Mouse (Mus musculus): ENCODE data around the gene Mogat2.

DNA sequence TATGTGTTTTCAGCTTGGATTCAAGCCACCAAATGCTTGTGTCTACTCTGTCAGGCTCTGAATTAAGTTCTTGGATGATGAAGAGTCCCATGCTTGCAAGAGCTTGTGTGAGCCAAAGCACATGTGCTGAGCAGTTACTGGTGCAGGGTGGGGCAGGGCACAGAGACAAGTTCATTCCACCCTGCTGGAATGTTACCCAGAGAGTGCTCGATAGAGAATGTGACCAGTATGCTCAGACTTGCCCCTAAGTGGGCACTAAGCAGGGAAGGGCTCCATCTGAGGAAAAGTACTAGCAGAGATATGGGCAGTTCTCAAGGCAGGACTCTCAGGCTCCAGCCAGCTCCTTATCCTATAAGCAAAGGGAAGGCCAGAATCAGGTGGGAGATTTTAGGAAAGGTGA, 38.3 kb upstream of the Mogat2 start:
- TF ChIP-seq CTCF (IDR thresholded peaks at IDR 0.05; ENCODE audit: extremely low read depth, insufficient read length, insufficient replicate concordance, low read depth, low read length) (no peak), POLR2A (IDR thresholded peaks at IDR 0.05; ENCODE audit: low read depth, low read length) (no peak)
